Mouse (Mus musculus): ENCODE data around the gene Hist1h4c. TPM values are rescaled to one million over a fixed set of nuclear protein-coding genes. Genes with fewer than 3 reads are reported as not detected.
A peak's percentile ranks its signal among the peaks of the same experiment; 100 is the strongest.
"Not testable (repeated sequence)": the region's sequence is repeated elsewhere in the genome, so short reads cannot be mapped to it uniquely, and the experiment has no call there.

Gene Hist1h4c
- polyA plus RNA-seq, 1 experiment from 2014 or later: 6.6 TPM

DNA sequence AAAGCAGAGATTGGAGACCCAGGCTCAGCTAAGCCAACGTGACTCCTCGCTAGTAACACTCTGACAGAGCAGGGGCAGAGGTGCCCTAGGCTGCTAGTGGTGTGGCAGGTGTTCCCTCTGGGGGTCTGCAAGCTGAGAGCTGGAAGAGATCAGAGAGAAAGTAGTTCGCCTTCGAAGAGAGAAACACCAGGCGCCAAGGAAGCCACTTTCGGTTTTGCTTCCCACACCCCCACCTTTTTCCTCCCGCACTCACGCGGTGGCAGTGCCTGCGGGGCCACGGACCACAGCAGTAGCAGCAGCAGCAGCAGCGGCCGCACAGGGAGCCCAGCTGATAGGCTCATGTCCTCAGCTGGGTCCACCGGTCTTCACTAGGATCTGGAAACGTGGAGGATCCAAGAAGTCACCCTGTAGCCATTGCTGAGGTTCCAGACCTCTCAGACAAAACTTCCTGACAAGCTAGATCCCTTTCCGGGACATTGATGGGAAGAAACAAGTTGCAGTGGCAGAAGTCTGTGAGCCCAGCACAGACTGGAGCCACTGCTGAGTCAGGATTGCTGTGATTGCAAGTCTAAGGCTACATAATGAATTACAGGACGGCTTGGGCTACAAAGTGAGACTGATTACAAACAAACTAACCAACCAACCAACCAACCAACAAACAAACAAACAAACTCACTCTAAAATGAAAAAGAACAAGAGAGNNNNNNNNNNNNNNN lies 12.3 kb upstream of the Hist1h4c start, which contains the start of gene Hfe:
TSS of gene Hfe (minus strand) at position 481 of the 716 bp plus-strand sequence.
- H3K4me3 ChIP-seq (ENCODE audit: low read length): peak within 1 kb of the TSS; percentile 55
- peak within 1 kb of the TSS; percentile 69 for H3K9ac ChIP-seq (ENCODE audit: low read length)
- peak; percentile 77 for ATAC-seq (ENCODE audit: low read depth)
- no peaks in the 10 kb centered on the region for H3K9me3 ChIP-seq (ENCODE audit: control insufficient read depth, low read length)
- H3K27me3 ChIP-seq (ENCODE audit: control insufficient read depth, insufficient read depth, low read depth, low read length): no peaks in the 10 kb centered on the region
- peak within 1 kb of the TSS; percentile 78 for H3K4me2 ChIP-seq (ENCODE audit: low read depth, low read length)
- H3K27ac ChIP-seq (ENCODE audit: low read length): 0 out of 2 replicates have a peak within 1 kb of the TSS, but pooled peaks have one; percentile 27
- 3% methylated on average over 17 of the region's 17 CpGs for WGBS
- no peaks in the 10 kb centered on the region for H3K36me3 ChIP-seq (ENCODE audit: control insufficient read depth, insufficient read depth, low read length)
- 0 out of 2 replicates have a peak, but pooled peaks cover 4% of the 10 kb centered on the region for H3K4me1 ChIP-seq (replicated peaks; ENCODE audit: control insufficient read depth, insufficient read depth, low read length)

DNA sequence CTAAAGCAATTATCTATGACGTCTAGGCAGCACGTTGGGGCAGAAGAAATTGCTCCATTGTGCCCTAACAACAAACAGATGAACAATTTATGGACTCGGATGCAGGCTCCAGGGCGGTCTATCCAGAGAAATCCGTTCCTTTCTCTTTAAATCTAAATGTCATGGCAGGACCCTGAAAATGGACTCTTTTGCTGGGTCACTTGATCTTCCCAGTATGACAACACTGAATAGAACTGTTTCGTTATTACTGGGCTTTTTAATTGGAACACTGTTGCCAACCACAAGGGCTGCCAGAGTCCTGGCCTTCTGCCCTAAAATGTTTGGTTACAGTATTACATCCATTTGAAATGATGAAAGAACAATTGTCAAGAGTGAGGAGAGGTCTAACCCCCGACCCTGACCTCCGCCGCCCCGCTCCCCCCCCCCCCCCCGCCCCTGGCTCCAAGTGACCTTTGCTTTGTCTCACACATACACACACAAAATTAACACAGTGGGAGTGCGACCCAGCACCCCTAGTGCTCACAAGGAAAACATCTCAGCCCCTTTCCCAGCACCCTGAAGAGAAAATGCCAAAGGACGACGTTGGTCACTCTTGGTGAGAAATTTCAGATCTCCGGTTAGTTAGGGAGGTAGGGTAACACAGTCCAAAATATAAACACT lies 11.6 kb upstream of the Hist1h4c start:
- ATAC-seq (ENCODE audit: low read depth): peak; percentile 28; the same call in 1 of the 2 replicates

DNA sequence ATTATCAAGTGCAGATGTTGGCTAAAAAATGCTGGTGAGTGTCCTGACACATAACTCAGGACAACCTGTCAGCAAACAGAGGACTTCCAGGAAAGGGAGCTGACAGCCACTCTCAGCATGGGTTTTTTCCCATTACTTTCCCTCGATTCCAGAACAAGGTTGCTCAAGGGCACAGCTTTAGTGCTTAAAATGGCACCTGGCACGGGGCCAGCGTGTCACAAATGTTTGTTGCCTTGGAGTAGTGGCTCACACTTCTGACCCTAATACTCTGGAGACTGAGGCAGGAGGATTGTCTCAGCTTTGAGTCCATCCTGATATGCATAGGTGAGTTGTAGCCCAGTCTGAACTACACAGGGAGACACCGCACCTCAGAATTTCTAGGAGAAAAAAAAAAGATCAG lies 10.4 kb upstream of the Hist1h4c start:
- Histone ChIP-seq H3K4me3 (ENCODE audit: low read length) (no peak overlapping the region), H3K4me1 (replicated peaks; ENCODE audit: control insufficient read depth, insufficient read depth, low read length) (0 out of 2 replicates have a peak, but pooled peaks cover 4% of the 10 kb centered on the region), H3K27ac (ENCODE audit: low read length) (no peak overlapping the region), H3K36me3 (ENCODE audit: control insufficient read depth, insufficient read depth, low read length) (no peaks in the 10 kb centered on the region), H3K27me3 (ENCODE audit: control insufficient read depth, insufficient read depth, low read depth, low read length) (no peaks in the 10 kb centered on the region), H3K9ac (ENCODE audit: low read length) (no peak overlapping the region), H3K4me2 (ENCODE audit: low read depth, low read length) (no peak overlapping the region), H3K9me3 (ENCODE audit: control insufficient read depth, low read length) (no peaks in the 10 kb centered on the region)
- no peak for ATAC-seq (ENCODE audit: low read depth)
- WGBS: 70% methylated on average over 4 of the region's 4 CpGs

More for the DNA sequence above, 11.6 kb upstream of the Hist1h4c start:
- H3K9me3 ChIP-seq (ENCODE audit: control insufficient read depth, low read length): no peaks in the 10 kb centered on the region
- 29% methylated on average over 13 of the region's 15 CpGs for WGBS
- H3K27ac ChIP-seq (ENCODE audit: low read length): 0 out of 2 replicates have a peak overlapping the region, but pooled peaks have one; percentile 27
- 0 out of 2 replicates have a peak, but pooled peaks cover 4% of the 10 kb centered on the region for H3K4me1 ChIP-seq (replicated peaks; ENCODE audit: control insufficient read depth, insufficient read depth, low read length)
- H3K27me3 ChIP-seq (ENCODE audit: control insufficient read depth, insufficient read depth, low read depth, low read length): no peaks in the 10 kb centered on the region
- peak overlapping the region; percentile 78 for H3K4me2 ChIP-seq (ENCODE audit: low read depth, low read length)
- H3K4me3 ChIP-seq (ENCODE audit: low read length): peak overlapping the region; percentile 55
- no peaks in the 10 kb centered on the region for H3K36me3 ChIP-seq (ENCODE audit: control insufficient read depth, insufficient read depth, low read length)
- H3K9ac ChIP-seq (ENCODE audit: low read length): peak overlapping the region; percentile 69

DNA sequence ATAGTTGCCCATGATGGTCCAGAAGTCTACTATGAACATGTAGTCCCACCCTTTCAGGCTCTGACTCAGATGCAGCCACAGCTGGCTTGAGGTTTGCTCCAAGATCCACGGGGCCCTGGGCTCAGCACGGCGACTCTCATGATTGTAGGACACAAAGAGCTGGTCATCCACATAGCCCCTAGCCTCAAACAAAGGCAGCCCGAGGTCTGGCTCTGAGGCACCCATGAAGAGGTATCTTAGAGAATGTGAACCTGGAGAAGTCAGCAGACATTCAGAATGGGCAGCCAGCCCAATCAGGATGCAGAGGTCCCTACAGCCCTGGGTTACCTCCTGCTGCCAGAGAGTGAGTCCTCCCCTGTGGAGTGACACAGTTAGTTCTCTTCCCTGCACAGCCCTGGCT lies 9.8 kb upstream of the Hist1h4c start:
- Histone ChIP-seq H3K9me3 (ENCODE audit: control insufficient read depth, low read length) (no peaks in the 10 kb centered on the region), H3K27ac (ENCODE audit: low read length) (no peak overlapping the region), H3K36me3 (ENCODE audit: control insufficient read depth, insufficient read depth, low read length) (no peaks in the 10 kb centered on the region), H3K27me3 (ENCODE audit: control insufficient read depth, insufficient read depth, low read depth, low read length) (no peaks in the 10 kb centered on the region), H3K4me1 (replicated peaks; ENCODE audit: control insufficient read depth, insufficient read depth, low read length) (0 out of 2 replicates have a peak, but pooled peaks cover 4% of the 10 kb centered on the region), H3K4me2 (ENCODE audit: low read depth, low read length) (no peak overlapping the region), H3K9ac (ENCODE audit: low read length) (no peak overlapping the region), H3K4me3 (ENCODE audit: low read length) (no peak overlapping the region)
- 89% methylated on average over 4 of the region's 4 CpGs for WGBS
- ATAC-seq (ENCODE audit: low read depth): no peak

DNA sequence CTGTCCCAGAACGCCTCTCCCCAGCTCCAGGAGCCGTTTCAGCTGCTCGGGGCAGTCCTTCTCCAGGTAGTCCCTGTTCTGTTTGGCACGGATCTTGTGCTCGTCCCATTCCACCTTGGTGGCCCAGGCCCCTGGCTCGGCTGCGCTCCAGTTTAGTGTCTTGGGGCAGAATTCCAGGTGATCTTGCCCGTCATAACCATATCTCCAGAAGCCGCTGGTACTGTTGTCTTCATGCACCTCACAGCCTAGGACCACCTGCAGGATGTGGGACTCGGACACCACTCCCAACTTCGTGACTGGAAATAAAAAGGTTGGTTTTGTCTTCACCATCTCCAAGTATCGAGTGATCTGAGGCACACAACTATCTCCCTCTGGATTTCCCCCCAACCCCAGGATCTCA lies 8.5 kb upstream of the Hist1h4c start:
- Histone ChIP-seq H3K9ac (ENCODE audit: low read length) (no peak overlapping the region), H3K4me3 (ENCODE audit: low read length) (no peak overlapping the region), H3K4me2 (ENCODE audit: low read depth, low read length) (no peak overlapping the region), H3K27ac (ENCODE audit: low read length) (no peak overlapping the region), H3K9me3 (ENCODE audit: control insufficient read depth, low read length) (no peaks in the 10 kb centered on the region), H3K4me1 (replicated peaks; ENCODE audit: control insufficient read depth, insufficient read depth, low read length) (0 out of 2 replicates have a peak, but pooled peaks cover 4% of the 10 kb centered on the region), H3K27me3 (ENCODE audit: control insufficient read depth, insufficient read depth, low read depth, low read length) (no peaks in the 10 kb centered on the region), H3K36me3 (ENCODE audit: control insufficient read depth, insufficient read depth, low read length) (no peaks in the 10 kb centered on the region)
- WGBS: 86% methylated on average over 12 of the region's 12 CpGs
- no peak for ATAC-seq (ENCODE audit: low read depth)

GRCm38 (mm10) chr13:23705751-23706356 lies 7.6 kb upstream of the Hist1h4c start:
- no peak overlapping the region for H3K27ac ChIP-seq (ENCODE audit: low read length)
- H3K4me2 ChIP-seq (ENCODE audit: low read depth, low read length): no peak overlapping the region
- H3K4me3 ChIP-seq (ENCODE audit: low read length): no peak overlapping the region
- H3K9ac ChIP-seq (ENCODE audit: low read length): no peak overlapping the region
- no peaks in the 10 kb centered on the region for H3K36me3 ChIP-seq (ENCODE audit: control insufficient read depth, insufficient read depth, low read length)
- H3K9me3 ChIP-seq (ENCODE audit: control insufficient read depth, low read length): no peaks in the 10 kb centered on the region
- peaks cover 7% of the 10 kb centered on the region; the same call in 1 of the 2 replicates for H3K4me1 ChIP-seq (replicated peaks; ENCODE audit: control insufficient read depth, insufficient read depth, low read length)
- 84% methylated on average over 7 of the region's 7 CpGs for WGBS
- no peak for ATAC-seq (ENCODE audit: low read depth)
- no peaks in the 10 kb centered on the region for H3K27me3 ChIP-seq (ENCODE audit: control insufficient read depth, insufficient read depth, low read depth, low read length)

DNA sequence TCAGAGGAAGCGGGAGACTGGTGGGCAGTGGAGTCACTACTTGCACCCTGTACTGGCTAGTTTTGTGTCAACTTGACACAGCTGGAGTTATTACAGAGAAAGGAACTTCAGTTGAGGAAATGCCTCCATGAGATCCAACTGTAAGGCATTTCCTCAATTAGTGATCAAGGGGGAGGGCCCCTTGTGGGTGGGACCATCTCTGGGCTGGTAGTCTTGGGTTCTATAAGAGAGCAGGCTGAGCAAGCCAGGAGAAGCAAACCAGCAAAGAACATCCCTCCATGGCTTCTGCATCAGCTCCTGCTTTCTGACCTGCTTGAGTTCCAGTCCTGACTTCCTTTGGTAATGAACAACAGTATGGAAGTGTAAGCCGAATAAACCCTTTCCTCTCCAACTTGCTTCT lies 4.5 kb upstream of the Hist1h4c start:
- H3K27ac ChIP-seq (ENCODE audit: low read length); H3K9ac ChIP-seq (ENCODE audit: low read length); H3K27me3 ChIP-seq (ENCODE audit: control insufficient read depth, insufficient read depth, low read depth, low read length); H3K36me3 ChIP-seq (ENCODE audit: control insufficient read depth, insufficient read depth, low read length); H3K4me3 ChIP-seq (ENCODE audit: low read length); ATAC-seq (ENCODE audit: low read depth); H3K4me2 ChIP-seq (ENCODE audit: low read depth, low read length); H3K9me3 ChIP-seq (ENCODE audit: control insufficient read depth, low read length): not testable (repeated sequence)
- WGBS: 55% methylated on average over 2 of the region's 2 CpGs
- peaks cover 11% of the 10 kb centered on the region; the same call in 1 of the 2 replicates for H3K4me1 ChIP-seq (replicated peaks; ENCODE audit: control insufficient read depth, insufficient read depth, low read length)

GRCm38 (mm10) chr13:23702220-23702619 lies 4.0 kb upstream of the Hist1h4c start:
- H3K27me3 ChIP-seq (ENCODE audit: control insufficient read depth, insufficient read depth, low read depth, low read length): no peaks in the 10 kb centered on the region
- H3K27ac ChIP-seq (ENCODE audit: low read length): no peak overlapping the region
- H3K36me3 ChIP-seq (ENCODE audit: control insufficient read depth, insufficient read depth, low read length): no peaks in the 10 kb centered on the region
- H3K4me3 ChIP-seq (ENCODE audit: low read length): no peak overlapping the region
- ATAC-seq (ENCODE audit: low read depth): no peak
- peaks cover 11% of the 10 kb centered on the region; the same call in 1 of the 2 replicates for H3K4me1 ChIP-seq (replicated peaks; ENCODE audit: control insufficient read depth, insufficient read depth, low read length)
- H3K9ac ChIP-seq (ENCODE audit: low read length): no peak overlapping the region
- H3K9me3 ChIP-seq (ENCODE audit: control insufficient read depth, low read length): no peaks in the 10 kb centered on the region
- no peak overlapping the region for H3K4me2 ChIP-seq (ENCODE audit: low read depth, low read length)
- 66% methylated on average over 4 of the region's 4 CpGs for WGBS
